Mouse (Mus musculus) limb, embryonic 14.5 days (tissue): ENCODE measurements around the gene Olr1. TPM values are rescaled to one million over a fixed set of nuclear protein-coding genes. Genes with fewer than 3 reads are reported as not detected.

Experiments used
- ATAC-seq: fragments of 200-750 bp; cut with Nextera tagmentation; 2 replicates; pipeline ENCODE4 v1.8.0; 2017; ENCODE audit warnings: low read depth, moderate number of reproducible peaks, moderate TSS enrichment; ENCODE audit not compliant: low FRiP score
- DNase-seq: peaks from one replicate; pipeline ENCODE4 v3.0.0-alpha.2; 2015; ENCODE audit warnings: low spot score
- H3K27ac ChIP-seq: fragments of 300-500 bp; sonication (generic); replicated peaks from 2 replicates; pipeline ENCODE4 v1.5.1; 2014; ENCODE audit warnings: low read depth, mild to moderate bottlenecking, low read length, moderate library complexity, mixed read lengths
- H3K27me3 ChIP-seq: fragments of 300-500 bp; sonication (generic); 2 replicates; pipeline ENCODE4 v1.6.1; 2014; ENCODE audit warnings: low read length, mixed read lengths; ENCODE audit not compliant: control insufficient read depth, insufficient read depth
- H3K36me3 ChIP-seq: fragments of 300-500 bp; sonication (generic); 2 replicates; pipeline ENCODE4 v1.6.1; 2014; ENCODE audit warnings: mild to moderate bottlenecking, low read length, moderate library complexity, mixed read lengths; ENCODE audit not compliant: control insufficient read depth, insufficient read depth
- H3K4me1 ChIP-seq: fragments of 300-500 bp; sonication (generic); 2 replicates; pipeline ENCODE4 v1.6.1; 2014; ENCODE audit warnings: antibody characterized with exemption, low read length, mixed read lengths; ENCODE audit not compliant: control insufficient read depth, insufficient read depth
- H3K4me2 ChIP-seq: fragments of 300-500 bp; sonication (generic); replicated peaks from 2 replicates; pipeline ENCODE4 v1.6.1; 2014; ENCODE audit warnings: low read depth, mild to moderate bottlenecking, low read length, moderate library complexity; ENCODE audit not compliant: severe bottlenecking
- H3K4me3 ChIP-seq: fragments of 300-500 bp; sonication (generic); replicated peaks from 2 replicates; pipeline ENCODE4 v1.5.1; 2014; ENCODE audit warnings: low read length
- H3K9ac ChIP-seq: fragments of 300-500 bp; sonication (generic); 2 replicates; pipeline ENCODE4 v1.6.1; 2014; ENCODE audit warnings: mild to moderate bottlenecking, low read depth, low read length, moderate library complexity; ENCODE audit not compliant: severe bottlenecking
- H3K9me3 ChIP-seq: fragments of 300-500 bp; sonication (generic); 2 replicates; pipeline ENCODE4 v1.6.1; 2016; ENCODE audit warnings: low read length; ENCODE audit not compliant: control insufficient read depth
- POLR2A ChIP-seq: fragments of 200-500 bp; IDR thresholded peaks from 2 replicates; pipeline ENCODE4 v1.8.0; 2012; ENCODE audit warnings: inconsistent platforms, mild to moderate bottlenecking, moderate library complexity, borderline replicate concordance; ENCODE audit not compliant: insufficient read depth, insufficient read length; ENCODE audit errors: extremely low read depth
- WGBS: fragments of 180-500 bp; shearing (Covaris S2); extraction: QIAGEN DNeasy Blood & Tissue Kit; methylation state at CpG from one replicate; pipeline ENCODE4 v1.1.7; 2014; 5-methylcytosine and 5-hydroxymethylcytosine counted together
- polyA plus RNA-seq, 2 experiments: library from polyadenylated mRNA; depleted of rRNA in 1 of 2; stranded (reverse) in 1 of 2; unstranded in 1 of 2; fragments of >200 nt; fragmentation: Nextera tagmentation in 1 of 2; extraction: Ambion mirVana in 1 of 2; gene quantifications; 2 replicates each; pipeline versions ENCODE4 v1.2.1 to v1.2.3; 2012 to 2014

The Olr1 gene
- 0.04 and 0.10 TPM in 2 replicates for polyA plus RNA-seq (2012; rRNA removed)
- not detected in 2 replicates for polyA plus RNA-seq (2014; fragmentation: Nextera tagmentation; extraction: Ambion mirVana)

DNA sequence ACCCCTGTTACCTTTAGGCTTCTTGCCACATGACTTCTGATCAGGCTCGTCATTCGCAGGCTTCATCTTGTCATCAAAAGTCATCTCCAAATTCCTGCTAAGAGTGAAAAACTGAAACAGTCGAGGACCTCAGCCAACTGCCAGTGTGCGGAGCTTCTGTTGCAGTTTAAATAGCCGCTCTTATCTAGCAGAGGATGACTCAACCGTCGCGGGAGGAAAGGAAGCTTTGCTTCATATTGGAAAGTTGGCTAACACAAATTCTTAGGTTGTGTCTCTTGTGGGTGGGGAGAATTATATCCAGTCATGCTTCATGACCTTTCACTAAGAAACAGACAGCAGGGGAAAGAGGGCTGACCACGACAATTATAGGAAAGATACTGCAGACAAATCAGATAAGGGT, at the start of gene Olr1:
TSS of gene Olr1 (minus strand) at position 142 of the 400 bp plus-strand sequence.
- WGBS = 79% methylated on average over 9 of the region's 9 CpGs
- Histone ChIP-seq H3K4me3 (no peak within 1 kb of the TSS), H3K27me3 (no peaks in the 10 kb centered on the region), H3K4me1 (no peaks in the 10 kb centered on the region), H3K9ac (no peak within 1 kb of the TSS), H3K9me3 (peaks cover 10% of the 10 kb centered on the region; the same call in 1 of the 2 replicates), H3K36me3 (no peaks in the 10 kb centered on the region), H3K4me2 (no peak within 1 kb of the TSS), H3K27ac (no peak within 1 kb of the TSS)
- DNase-seq = no peak
- no peak for TF ChIP-seq POLR2A
- no peak for ATAC-seq

GRCm38 (mm10) chr6:129548009-129548408, 41.0 kb upstream of the Olr1 start:
- WGBS = 61% methylated on average over 3 of the region's 3 CpGs
- Histone ChIP-seq H3K4me2 (no peak overlapping the region), H3K9ac (no peak overlapping the region), H3K9me3 (no peaks in the 10 kb centered on the region), H3K27me3 (no peaks in the 10 kb centered on the region), H3K36me3 (no peaks in the 10 kb centered on the region), H3K27ac (no peak overlapping the region), H3K4me1 (no peaks in the 10 kb centered on the region), H3K4me3 (no peak overlapping the region)
- TF ChIP-seq POLR2A = no peak
- ATAC-seq = no peak
- no peak for DNase-seq

GRCm38 (mm10) chr6:129547277-129547676, 40.3 kb upstream of the Olr1 start:
- WGBS = 90% methylated on average over 2 of the region's 2 CpGs
- H3K36me3 ChIP-seq = no peaks in the 10 kb centered on the region
- H3K4me1 ChIP-seq = no peaks in the 10 kb centered on the region
- H3K27me3 ChIP-seq = no peaks in the 10 kb centered on the region
- H3K4me3 ChIP-seq = no peak overlapping the region
- DNase-seq (no peak), ATAC-seq (no peak)
- no peak for TF ChIP-seq POLR2A
- H3K4me2 ChIP-seq = no peak overlapping the region
- no peak overlapping the region for H3K9ac ChIP-seq
- H3K9me3 ChIP-seq = no peaks in the 10 kb centered on the region
- no peak overlapping the region for H3K27ac ChIP-seq

DNA sequence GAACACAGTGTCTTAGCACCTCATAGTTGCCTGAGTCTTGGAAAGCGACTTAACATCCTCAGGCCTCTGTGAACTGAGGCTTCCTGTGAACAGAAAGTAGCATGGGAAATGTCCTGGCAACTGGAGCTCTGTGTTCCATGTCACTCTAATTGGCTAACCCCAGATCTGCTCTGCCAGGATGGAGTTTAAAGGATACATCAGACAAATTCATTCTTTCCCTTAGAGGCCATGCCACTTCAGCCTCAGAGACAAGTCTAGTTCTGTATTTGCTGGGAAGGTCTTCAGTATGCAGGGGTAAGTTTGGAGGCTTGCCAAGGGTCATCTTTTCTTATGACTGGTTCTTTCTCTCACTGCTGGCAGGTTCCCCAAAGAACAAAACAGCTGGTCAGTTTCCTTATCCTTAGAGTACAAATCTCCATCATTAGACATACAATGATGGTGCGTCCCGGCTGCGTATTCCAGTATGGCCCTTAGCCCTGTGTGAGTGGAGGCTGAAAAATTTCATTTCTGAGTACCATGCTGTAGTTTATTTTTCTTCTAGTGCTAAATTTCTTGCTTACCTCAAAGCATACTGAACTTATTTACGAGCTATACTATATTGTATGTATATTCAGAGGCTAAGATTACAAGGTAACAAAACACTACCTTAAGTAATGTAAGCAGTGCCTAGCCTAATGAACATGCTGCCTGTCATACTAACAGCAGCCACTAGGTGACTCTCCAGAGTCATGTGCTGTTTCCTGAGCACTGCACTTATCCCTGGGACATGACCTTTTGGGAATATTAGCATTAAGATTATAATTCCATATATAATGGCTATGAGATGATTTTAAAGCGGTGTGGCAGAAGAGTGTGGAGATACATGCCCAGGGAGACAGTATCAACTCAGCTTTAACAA, 37.0 kb upstream of the Olr1 start:
- Histone ChIP-seq H3K36me3 (peaks cover 31% of the 10 kb centered on the region), H3K4me3 (no peak overlapping the region), H3K27ac (no peak overlapping the region), H3K4me1 (no peaks in the 10 kb centered on the region), H3K9ac (no peak overlapping the region), H3K27me3 (no peaks in the 10 kb centered on the region), H3K4me2 (no peak overlapping the region), H3K9me3 (no peaks in the 10 kb centered on the region)
- no peak for TF ChIP-seq POLR2A
- 62% methylated on average over 6 of the region's 6 CpGs for whole genome bisulfite sequencing
- ATAC-seq = peak; percentile 72; the same call in 1 of the 2 replicates
- DNase-seq = peak; percentile 72

DNA sequence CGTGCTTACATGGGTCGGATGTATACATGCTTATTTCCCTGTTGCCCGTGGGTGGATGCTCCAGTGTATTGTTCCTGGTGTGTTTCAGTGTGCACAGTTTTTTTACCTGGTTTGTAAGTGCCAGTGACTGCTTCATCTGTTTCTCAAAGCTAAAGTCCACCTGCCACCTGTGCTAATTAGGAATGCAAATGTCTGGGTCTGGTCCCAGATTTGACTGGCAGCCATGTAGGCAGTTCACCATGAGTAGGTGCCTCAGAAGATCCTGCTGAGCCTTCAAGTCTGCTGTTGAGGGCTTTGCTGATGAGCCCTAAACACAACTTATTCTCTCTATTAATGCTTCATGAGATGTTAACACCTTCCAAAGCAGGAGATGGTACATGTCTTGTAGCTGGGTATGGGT, 35.6 kb upstream of the Olr1 start:
- H3K4me2 ChIP-seq = no peak overlapping the region
- no peak overlapping the region for H3K4me3 ChIP-seq
- H3K4me1 ChIP-seq = no peaks in the 10 kb centered on the region
- DNase-seq (no peak), ATAC-seq (no peak)
- H3K9ac ChIP-seq = no peak overlapping the region
- H3K9me3 ChIP-seq = no peaks in the 10 kb centered on the region
- WGBS = 94% methylated on average over 3 of the region's 3 CpGs
- H3K27me3 ChIP-seq = no peaks in the 10 kb centered on the region
- H3K27ac ChIP-seq = no peak overlapping the region
- TF ChIP-seq POLR2A = no peak
- H3K36me3 ChIP-seq = peaks cover 46% of the 10 kb centered on the region
